Mouse (Mus musculus): ENCODE data around the gene Epb41l1. TPM values are rescaled to one million over a fixed set of nuclear protein-coding genes. Genes with fewer than 3 reads are reported as not detected.
"Not testable (repeated sequence)": the region's sequence is repeated elsewhere in the genome, so short reads cannot be mapped to it uniquely, and the experiment has no call there.

Epb41l1 gene
- total RNA-seq (2015; ENCODE audit: low replicate concordance) (under 0.01 and 2.5 TPM in 2 replicates), total RNA-seq (2017; ENCODE audit: low replicate concordance) (0.34 and 0.84 TPM in 2 replicates)

GRCm38 (mm10) chr2:156420694-156421380 lies at the start of gene Epb41l1:
Gene Epb41l1, plus strand, starts transcription at chr2:156420909.
- ATAC-seq (replicated peaks; ENCODE audit: low FRiP score, poor library complexity, severe bottlenecking): no peak

- ATAC-seq (replicated peaks; ENCODE audit: low FRiP score, poor library complexity, severe bottlenecking): no peak
Observed at GRCm38 (mm10) chr2:156376956-156377355, 43.8 kb upstream of the Epb41l1 start.

- ATAC-seq (replicated peaks; ENCODE audit: low FRiP score, poor library complexity, severe bottlenecking): no peak
Observed at GRCm38 (mm10) chr2:156379929-156380328, 40.8 kb upstream of the Epb41l1 start.

GRCm38 (mm10) chr2:156381350-156381749 lies 39.4 kb upstream of the Epb41l1 start:
- ATAC-seq (replicated peaks; ENCODE audit: low FRiP score, poor library complexity, severe bottlenecking): no peak

GRCm38 (mm10) chr2:156392461-156393154 lies 28.1 kb upstream of the Epb41l1 start:
- ATAC-seq (replicated peaks; ENCODE audit: low FRiP score, poor library complexity, severe bottlenecking): peak; percentile 94

GRCm38 (mm10) chr2:156393155-156393828 lies 27.4 kb upstream of the Epb41l1 start:
- ATAC-seq (replicated peaks; ENCODE audit: low FRiP score, poor library complexity, severe bottlenecking): 0 out of 2 replicates have a peak, but pooled peaks have one; percentile 22

- ATAC-seq (replicated peaks; ENCODE audit: low FRiP score, poor library complexity, severe bottlenecking): no peak
Observed at GRCm38 (mm10) chr2:156394282-156394681, 26.4 kb upstream of the Epb41l1 start.

GRCm38 (mm10) chr2:156396096-156396495 lies 24.6 kb upstream of the Epb41l1 start:
- no peak for ATAC-seq (replicated peaks; ENCODE audit: low FRiP score, poor library complexity, severe bottlenecking)

GRCm38 (mm10) chr2:156397988-156398387 lies 22.7 kb upstream of the Epb41l1 start:
- ATAC-seq (replicated peaks; ENCODE audit: low FRiP score, poor library complexity, severe bottlenecking): no peak

- ATAC-seq (replicated peaks; ENCODE audit: low FRiP score, poor library complexity, severe bottlenecking): no peak
Observed at GRCm38 (mm10) chr2:156399485-156399884, 21.2 kb upstream of the Epb41l1 start.

- peak; percentile 74 for ATAC-seq (replicated peaks; ENCODE audit: low FRiP score, poor library complexity, severe bottlenecking)
Observed at GRCm38 (mm10) chr2:156401331-156401730, 19.4 kb upstream of the Epb41l1 start.

GRCm38 (mm10) chr2:156402036-156402435 lies 18.7 kb upstream of the Epb41l1 start:
- ATAC-seq (replicated peaks; ENCODE audit: low FRiP score, poor library complexity, severe bottlenecking): no peak

- no peak for ATAC-seq (replicated peaks; ENCODE audit: low FRiP score, poor library complexity, severe bottlenecking)
Observed at GRCm38 (mm10) chr2:156406987-156407386, 13.7 kb upstream of the Epb41l1 start.

GRCm38 (mm10) chr2:156408168-156408567 lies 12.5 kb upstream of the Epb41l1 start:
- no peak for ATAC-seq (replicated peaks; ENCODE audit: low FRiP score, poor library complexity, severe bottlenecking)

GRCm38 (mm10) chr2:156411348-156411747 lies 9.4 kb upstream of the Epb41l1 start:
- not testable (repeated sequence) for ATAC-seq (replicated peaks; ENCODE audit: low FRiP score, poor library complexity, severe bottlenecking)

- no peak for ATAC-seq (replicated peaks; ENCODE audit: low FRiP score, poor library complexity, severe bottlenecking)
Observed at GRCm38 (mm10) chr2:156414996-156415395, 5.7 kb upstream of the Epb41l1 start.

- no peak for ATAC-seq (replicated peaks; ENCODE audit: low FRiP score, poor library complexity, severe bottlenecking)
Observed at GRCm38 (mm10) chr2:156415674-156416073, 5.0 kb upstream of the Epb41l1 start.

GRCm38 (mm10) chr2:156417194-156417593 lies 3.5 kb upstream of the Epb41l1 start:
- no peak for ATAC-seq (replicated peaks; ENCODE audit: low FRiP score, poor library complexity, severe bottlenecking)

GRCm38 (mm10) chr2:156418467-156418866 lies 2.2 kb upstream of the Epb41l1 start:
- no peak for ATAC-seq (replicated peaks; ENCODE audit: low FRiP score, poor library complexity, severe bottlenecking)

- no peak for ATAC-seq (replicated peaks; ENCODE audit: low FRiP score, poor library complexity, severe bottlenecking)
Observed at GRCm38 (mm10) chr2:156420327-156420693, 399 bp upstream of the Epb41l1 start.
